Mouse (Mus musculus) stomach, postnatal 0 days (tissue): ENCODE data around the gene Tpm1.

ENCODE experiments used
- CTCF ChIP-seq: IDR thresholded peaks from 2 replicates; pipeline ENCODE4 v1.5.1; 2016; ENCODE audit warnings: antibody characterized with exemption, low read depth, mild to moderate bottlenecking, moderate library complexity
- EP300 ChIP-seq: optimal IDR thresholded peaks from 2 replicates; pipeline ENCODE3; 2016; ENCODE audit warnings: antibody characterized with exemption

DNA sequence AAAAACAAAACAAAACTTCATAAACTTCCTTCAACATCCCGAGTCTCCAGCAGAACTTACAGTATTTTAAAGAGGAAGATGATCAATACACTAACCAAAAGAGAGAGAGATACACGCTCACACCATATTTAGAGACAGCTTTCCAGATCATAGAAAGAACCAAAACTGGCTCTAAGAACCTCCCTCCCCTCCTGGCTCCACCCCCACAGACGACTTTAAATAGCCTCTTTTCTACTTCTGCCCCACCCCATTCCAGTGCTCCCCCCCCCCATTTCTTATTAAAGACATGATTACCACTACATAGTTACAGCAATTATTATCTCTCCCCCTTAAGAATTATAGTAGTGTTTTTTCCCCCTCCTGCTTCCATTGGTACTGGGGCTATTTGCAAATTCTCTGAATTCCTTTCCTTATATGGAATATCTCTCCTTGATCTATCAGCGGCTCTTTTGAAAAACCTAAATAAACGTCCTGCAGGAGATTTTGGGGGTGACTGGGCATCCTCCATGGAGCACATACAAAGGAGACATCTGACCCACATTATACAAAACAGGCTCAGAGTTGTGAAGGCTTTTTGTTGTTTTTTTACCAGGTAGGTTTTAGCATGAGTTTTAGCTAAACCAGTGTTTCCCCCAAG, 3.1 kb downstream of the Tpm1 start:
- TF ChIP-seq EP300 (no peak), CTCF (no peak)
